16 mouse cellular contexts compared by ENCODE assay signal in the genomic region with DNA sequence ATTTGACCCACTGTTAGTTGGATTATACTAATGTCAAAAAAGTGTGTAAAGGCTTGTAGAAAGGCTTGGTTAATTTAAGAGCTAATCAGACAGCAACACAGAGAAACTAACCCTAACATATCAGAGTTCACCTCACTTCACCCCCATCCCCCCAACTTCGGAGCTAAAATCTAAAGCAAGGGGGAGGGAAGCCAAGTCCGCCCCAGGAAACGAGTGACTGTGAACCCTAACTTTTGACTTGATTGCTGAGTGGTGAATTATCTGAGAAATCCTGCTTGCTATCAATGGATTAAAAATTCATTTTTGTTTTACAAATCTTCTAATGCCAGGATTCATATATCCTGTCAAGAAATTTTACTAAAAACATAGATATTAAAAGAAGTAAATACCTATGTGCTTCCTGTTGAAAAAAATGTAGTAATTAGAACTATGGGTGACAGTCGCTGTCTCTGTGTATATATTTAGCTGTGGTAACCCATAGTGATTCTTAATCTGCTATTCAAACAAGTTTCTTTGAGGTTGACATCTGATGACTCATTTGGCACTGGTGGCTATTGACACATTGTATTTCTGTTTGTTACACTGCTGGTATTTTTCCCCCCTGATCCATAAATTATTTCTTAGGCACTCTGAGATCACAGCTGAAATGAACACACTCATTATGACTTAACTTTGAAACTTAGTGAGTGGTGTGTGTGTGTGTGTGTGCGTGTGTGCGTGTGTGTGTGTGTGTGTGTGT. TPM values are rescaled to one million over a fixed set of nuclear protein-coding genes. Genes with fewer than 3 reads are reported as not detected.
DNase-seq lines count a peak whose midpoint lies in the region; ATAC-seq lines count a peak whose summit lies in the region.
"Had no signal": no experiment of that assay in that cellular context is flagged by ENCODE, and none has a peak within 500 bp of the region (broad histone marks: within the 10 kb centered on the region; RNA-seq: fewer than 3 reads in every experiment).

No protein-coding gene starts in this region.

- H3K27me3 ChIP-seq in limb, embryonic 10.5 days (ENCODE audit: low read depth, poor library complexity, severe bottlenecking), result no peaks in the 10 kb centered on the region
- no peaks in the 10 kb centered on the region for H3K27me3 ChIP-seq in splenic B cell, adult 2 months (ENCODE audit: control insufficient read depth, insufficient read depth, low read length, poor library complexity, severe bottlenecking)
- no peaks in the 10 kb centered on the region for H3K27me3 ChIP-seq in midbrain, embryonic 14.5 days (ENCODE audit: control insufficient read depth, insufficient read depth, low read length)
- H3K27me3 ChIP-seq: hindbrain, embryonic 13.5 days; lung, embryonic 15.5 days had no signal

- H3K4me1 ChIP-seq in limb, embryonic 10.5 days, result no peaks in the 10 kb centered on the region
- H3K4me1 ChIP-seq in midbrain, embryonic 14.5 days (ENCODE audit: control insufficient read depth, insufficient read depth, low read length), result no peaks in the 10 kb centered on the region
- H3K4me1 ChIP-seq: hindbrain, embryonic 13.5 days had no signal

- no peak overlapping the region for H3K9ac ChIP-seq in midbrain, embryonic 14.5 days (replicated peaks; ENCODE audit: low read length)
- H3K9ac ChIP-seq: hindbrain, embryonic 13.5 days; lung, embryonic 15.5 days had no signal

- no peak for ATAC-seq in midbrain, embryonic 14.5 days (ENCODE audit: low FRiP score, low TSS enrichment)
- no peak for ATAC-seq in erythroid progenitor cell, adult 5-6 weeks (replicated peaks; ENCODE audit: low FRiP score, poor library complexity, severe bottlenecking)
- ATAC-seq: intestine, postnatal 0 days had no signal

- H3K4me2 ChIP-seq in midbrain, embryonic 14.5 days (ENCODE audit: low read length), result no peak overlapping the region
- H3K4me2 ChIP-seq: hindbrain, embryonic 13.5 days; liver, embryonic 11.5 days; lung, embryonic 15.5 days had no signal

- H3K4me3 ChIP-seq in limb, embryonic 10.5 days, result no peak overlapping the region
- no peak overlapping the region for H3K4me3 ChIP-seq in midbrain, embryonic 14.5 days (replicated peaks; ENCODE audit: low read depth, low read length)
- H3K4me3 ChIP-seq: hindbrain, embryonic 13.5 days; lung, embryonic 15.5 days had no signal

- WGBS in limb, embryonic 10.5 days, result 88% methylated on average over 6 of the region's 6 CpGs
- 62% methylated on average over 6 of the region's 6 CpGs for WGBS in midbrain, embryonic 14.5 days

- peak; percentile 39 to 49 for DNase-seq in B cell, adult 2 months
- DNase-seq in MN1 (ENCODE audit: low spot score), result peak; percentile 46
- peak; percentile 19 for DNase-seq in limb, embryonic 10.5 days (ENCODE audit: low spot score)
- DNase-seq in splenic B cell, adult 2 months (ENCODE audit: low read depth, low spot score), result peak; percentile 63
- DNase-seq in midbrain, embryonic 14.5 days, result no peak
- no peak for DNase-seq in cerebellum, postnatal 25 days
- DNase-seq: cerebellum, postnatal 36 days; kidney, postnatal 25 days; layer of hippocampus, adult 9-11 months; thymus, postnatal 4 days had no signal

- no peaks in the 10 kb centered on the region for H3K9me3 ChIP-seq in limb, embryonic 10.5 days (replicated peaks)
- no peaks in the 10 kb centered on the region for H3K9me3 ChIP-seq in midbrain, embryonic 14.5 days (ENCODE audit: control insufficient read depth, low read length)
- H3K9me3 ChIP-seq: G1E; hindbrain, embryonic 13.5 days; lung, embryonic 15.5 days had no signal

- no peaks in the 10 kb centered on the region for H3K36me3 ChIP-seq in limb, embryonic 10.5 days
- H3K36me3 ChIP-seq in splenic B cell, adult 2 months (ENCODE audit: control insufficient read depth, insufficient read depth, low read length, poor library complexity, severe bottlenecking), result no peaks in the 10 kb centered on the region
- no peaks in the 10 kb centered on the region for H3K36me3 ChIP-seq in midbrain, embryonic 14.5 days (ENCODE audit: control insufficient read depth, insufficient read depth, low read length)
- H3K36me3 ChIP-seq: hindbrain, embryonic 13.5 days; lung, embryonic 15.5 days had no signal

- no peak overlapping the region for H3K27ac ChIP-seq in limb, embryonic 10.5 days
- no peak overlapping the region for H3K27ac ChIP-seq in midbrain, embryonic 14.5 days (replicated peaks; ENCODE audit: low read depth, low read length)
- H3K27ac ChIP-seq: hindbrain, embryonic 13.5 days; lung, embryonic 15.5 days had no signal

RNA-seq across cellular contexts. Expression of a gene that starts 13.5 kb away (rescaled TPM):
- polyA plus RNA-seq in limb, embryonic 10.5 days (2016; fragmentation: Nextera tagmentation; extraction: Ambion mirVana), result 1.4 and 1.7 TPM in 2 replicates
- 0.51 and 0.53 TPM in 2 replicates for polyA plus RNA-seq in midbrain, embryonic 14.5 days (2014; fragmentation: Nextera tagmentation; extraction: Ambion mirVana)
- total RNA-seq in erythroid progenitor cell, adult 5-6 weeks (2015; ENCODE audit: low replicate concordance), result not detected in 2 replicates
- total RNA-seq in erythroid progenitor cell, adult 5-6 weeks (2017; ENCODE audit: low replicate concordance), result not detected in 2 replicates

RNA-seq across cellular contexts. Expression of a gene that starts 13.8 kb away (rescaled TPM):
- polyA plus RNA-seq in limb, embryonic 10.5 days (2016; fragmentation: Nextera tagmentation; extraction: Ambion mirVana), result 45.6 and 50.3 TPM in 2 replicates
- 34.5 and 34.7 TPM in 2 replicates for polyA plus RNA-seq in midbrain, embryonic 14.5 days (2014; fragmentation: Nextera tagmentation; extraction: Ambion mirVana)
- total RNA-seq in erythroid progenitor cell, adult 5-6 weeks (2015; ENCODE audit: low replicate concordance), result 59.5 and 60.8 TPM in 2 replicates
- total RNA-seq in erythroid progenitor cell, adult 5-6 weeks (2017; ENCODE audit: low replicate concordance), result 93.7 and 94.4 TPM in 2 replicates

RNA-seq across cellular contexts. Expression of a gene that starts 28.7 kb away (rescaled TPM):
- 81.0 and 87.6 TPM in 2 replicates for polyA plus RNA-seq in limb, embryonic 10.5 days (2016; fragmentation: Nextera tagmentation; extraction: Ambion mirVana)
- polyA plus RNA-seq in midbrain, embryonic 14.5 days (2014; fragmentation: Nextera tagmentation; extraction: Ambion mirVana), result 78.8 and 87.1 TPM in 2 replicates
- 56.6 and 57.3 TPM in 2 replicates for total RNA-seq in erythroid progenitor cell, adult 5-6 weeks (2015; ENCODE audit: low replicate concordance)
- total RNA-seq in erythroid progenitor cell, adult 5-6 weeks (2017; ENCODE audit: low replicate concordance), result 66.1 and 79.0 TPM in 2 replicates

Comparison
In these comparisons a context has a peak if more than half of its experiments do, and no peak if none do; other contexts are left out.
1. DNase-seq: peak in B cell, adult 2 months (2 of 2), MN1 (single experiment), limb, embryonic 10.5 days (single experiment) and splenic B cell, adult 2 months (single experiment); none in midbrain, embryonic 14.5 days (single experiment) and cerebellum, postnatal 25 days (0 of 2).